Mouse (Mus musculus) hindbrain, embryonic 16.5 days (tissue): Measurements from ENCODE around the gene Fbxo9. TPM values are rescaled to one million over a fixed set of nuclear protein-coding genes. Genes with fewer than 3 reads are reported as not detected.

Source experiments
- ATAC-seq: fragments of 200-750 bp; cut with Nextera tagmentation; 2 replicates; pipeline ENCODE4 v1.8.0; 2017; ENCODE audit warnings: moderate TSS enrichment, moderate library complexity
- H3K27ac ChIP-seq: fragments of 300-500 bp; sonication (generic); 2 replicates; pipeline ENCODE4 v1.5.1; 2014; ENCODE audit warnings: low read depth, mild to moderate bottlenecking, control low read depth, low read length, moderate library complexity
- H3K27me3 ChIP-seq: fragments of 300-500 bp; sonication (generic); replicated peaks from 2 replicates; pipeline ENCODE4 v1.6.1; 2014; ENCODE audit warnings: low read length; ENCODE audit not compliant: control insufficient read depth, insufficient read depth
- H3K36me3 ChIP-seq: fragments of 300-500 bp; sonication (generic); 2 replicates; pipeline ENCODE4 v1.6.1; 2014; ENCODE audit warnings: mild to moderate bottlenecking, low read length, moderate library complexity, mixed read lengths; ENCODE audit not compliant: control insufficient read depth, insufficient read depth
- H3K4me1 ChIP-seq: fragments of 300-500 bp; sonication (generic); 2 replicates; pipeline ENCODE4 v1.6.1; 2014; ENCODE audit warnings: low read depth, low read length; ENCODE audit not compliant: control insufficient read depth, insufficient read depth
- H3K4me2 ChIP-seq: fragments of 300-500 bp; sonication (generic); 2 replicates; pipeline ENCODE4 v1.6.1; 2014; ENCODE audit warnings: mild to moderate bottlenecking, low read length, control low read depth, moderate library complexity
- H3K4me3 ChIP-seq: fragments of 300-500 bp; sonication (generic); 2 replicates; pipeline ENCODE4 v1.5.1; 2014; ENCODE audit warnings: mild to moderate bottlenecking, low read length, control low read depth, moderate library complexity
- H3K9ac ChIP-seq: fragments of 300-500 bp; sonication (generic); 2 replicates; pipeline ENCODE4 v1.6.1; 2014; ENCODE audit warnings: low read depth, mild to moderate bottlenecking, control low read depth, low read length, moderate library complexity
- H3K9me3 ChIP-seq: fragments of 300-500 bp; sonication (generic); 2 replicates; pipeline ENCODE4 v1.6.1; 2014; ENCODE audit warnings: mild to moderate bottlenecking, low read length, moderate library complexity; ENCODE audit not compliant: control insufficient read depth
- WGBS: fragments of 180-500 bp; shearing (Covaris S2); extraction: QIAGEN DNeasy Blood & Tissue Kit; methylation state at CpG from one replicate; pipeline ENCODE4 v1.1.7; 2014; 5-methylcytosine and 5-hydroxymethylcytosine counted together
- polyA plus RNA-seq: library from polyadenylated mRNA; unstranded; fragments of >200 nt; fragmentation: Nextera tagmentation; extraction: Ambion mirVana; gene quantifications from 2 replicates; pipeline ENCODE4 v1.2.1, GENCODE M21; 2015

The Fbxo9 gene
- polyA plus RNA-seq, 1 experiment from 2014 or later = 88.4 TPM

GRCm38 (mm10) chr9:78103965-78104560 lies 4.8 kb downstream of the Fbxo9 start:
- no peaks in the 10 kb centered on the region for H3K9me3 ChIP-seq
- no peak overlapping the region for H3K4me2 ChIP-seq
- no peaks in the 10 kb centered on the region for H3K27me3 ChIP-seq
- H3K9ac ChIP-seq = no peak overlapping the region
- no peak overlapping the region for H3K4me3 ChIP-seq
- H3K4me1 ChIP-seq = peaks cover 7% of the 10 kb centered on the region; the same call in 1 of the 2 replicates
- no peak overlapping the region for H3K27ac ChIP-seq
- no peak for ATAC-seq
- WGBS = 86% methylated on average over 8 of the region's 8 CpGs
- 0 out of 2 replicates have a peak, but pooled peaks cover 4% of the 10 kb centered on the region for H3K36me3 ChIP-seq

DNA sequence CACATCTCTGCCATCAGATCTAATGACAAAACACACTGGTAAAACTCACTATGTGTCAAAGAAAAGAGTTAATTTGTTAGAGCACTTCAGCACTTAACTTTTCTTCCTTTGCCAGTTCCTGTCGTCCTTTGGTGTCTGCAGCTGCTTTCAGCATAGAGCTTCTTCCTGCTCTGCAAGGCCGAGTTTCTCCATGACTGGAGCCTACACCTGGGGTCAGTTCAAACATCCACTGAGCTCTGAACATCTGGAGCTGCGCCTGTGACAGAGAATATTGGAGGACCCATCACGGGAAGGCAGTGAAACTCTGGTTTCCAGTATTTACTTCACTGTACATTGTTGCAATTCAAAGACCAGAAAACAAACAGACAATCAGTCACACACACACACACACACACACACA lies 7.4 kb downstream of the Fbxo9 start:
- no peaks in the 10 kb centered on the region for H3K27me3 ChIP-seq
- H3K36me3 ChIP-seq = peaks cover 23% of the 10 kb centered on the region
- no peak overlapping the region for H3K9ac ChIP-seq
- no peak overlapping the region for H3K4me3 ChIP-seq
- no peak for ATAC-seq
- H3K27ac ChIP-seq = no peak overlapping the region
- no peaks in the 10 kb centered on the region for H3K4me1 ChIP-seq
- 82% methylated on average over 4 of the region's 4 CpGs for WGBS
- no peaks in the 10 kb centered on the region for H3K9me3 ChIP-seq
- no peak overlapping the region for H3K4me2 ChIP-seq

DNA sequence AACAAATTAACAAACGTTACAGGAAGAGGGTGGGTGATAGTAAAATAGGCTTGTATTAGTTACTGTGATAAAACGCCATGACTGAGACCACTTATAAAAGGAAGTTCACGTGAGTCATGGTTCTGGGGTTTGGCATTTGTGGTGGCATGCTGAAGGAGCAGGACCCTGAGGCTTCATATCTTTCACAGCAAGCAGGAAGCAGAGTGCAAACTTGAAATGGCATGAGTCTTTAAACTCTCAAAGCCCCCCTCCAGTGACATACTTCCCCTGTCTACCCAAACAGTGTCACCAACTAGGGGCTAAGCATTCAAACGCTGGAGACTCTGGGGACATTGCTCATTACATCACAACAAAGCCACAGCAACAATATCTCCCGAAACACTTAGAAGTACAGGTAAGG lies 7.9 kb downstream of the Fbxo9 start:
- no peak overlapping the region for H3K9ac ChIP-seq
- no peak overlapping the region for H3K27ac ChIP-seq
- WGBS = 88% methylated on average over 5 of the region's 5 CpGs
- no peaks in the 10 kb centered on the region for H3K9me3 ChIP-seq
- no peak for ATAC-seq
- H3K4me2 ChIP-seq = no peak overlapping the region
- H3K27me3 ChIP-seq = no peaks in the 10 kb centered on the region
- peaks cover 25% of the 10 kb centered on the region for H3K36me3 ChIP-seq
- no peaks in the 10 kb centered on the region for H3K4me1 ChIP-seq
- no peak overlapping the region for H3K4me3 ChIP-seq

GRCm38 (mm10) chr9:78096376-78096775 lies 12.5 kb downstream of the Fbxo9 start:
- no peak for ATAC-seq
- Histone ChIP-seq H3K36me3 (peaks cover 37% of the 10 kb centered on the region), H3K27me3 (no peaks in the 10 kb centered on the region), H3K27ac (no peak overlapping the region), H3K4me3 (no peak overlapping the region), H3K9me3 (no peaks in the 10 kb centered on the region), H3K9ac (no peak overlapping the region), H3K4me1 (no peaks in the 10 kb centered on the region), H3K4me2 (no peak overlapping the region)
- WGBS = 97% methylated on average over 6 of the region's 6 CpGs

- ATAC-seq = no peak
- Histone ChIP-seq H3K36me3 (peaks cover 37% of the 10 kb centered on the region), H3K9me3 (no peaks in the 10 kb centered on the region), H3K4me1 (no peaks in the 10 kb centered on the region), H3K4me2 (no peak overlapping the region), H3K4me3 (no peak overlapping the region), H3K9ac (no peak overlapping the region), H3K27me3 (no peaks in the 10 kb centered on the region), H3K27ac (no peak overlapping the region)
- 92% methylated on average over 12 of the region's 12 CpGs for WGBS
Measured at GRCm38 (mm10) chr9:78095686-78096085, 13.2 kb downstream of the Fbxo9 start.

- 0 out of 2 replicates have a peak, but pooled peaks have one; percentile 17 for ATAC-seq
- no peak overlapping the region for H3K4me2 ChIP-seq
- WGBS = 86% methylated on average over 3 of the region's 3 CpGs
Measured at GRCm38 (mm10) chr9:78090596-78090995, 18.3 kb downstream of the Fbxo9 start.

DNA sequence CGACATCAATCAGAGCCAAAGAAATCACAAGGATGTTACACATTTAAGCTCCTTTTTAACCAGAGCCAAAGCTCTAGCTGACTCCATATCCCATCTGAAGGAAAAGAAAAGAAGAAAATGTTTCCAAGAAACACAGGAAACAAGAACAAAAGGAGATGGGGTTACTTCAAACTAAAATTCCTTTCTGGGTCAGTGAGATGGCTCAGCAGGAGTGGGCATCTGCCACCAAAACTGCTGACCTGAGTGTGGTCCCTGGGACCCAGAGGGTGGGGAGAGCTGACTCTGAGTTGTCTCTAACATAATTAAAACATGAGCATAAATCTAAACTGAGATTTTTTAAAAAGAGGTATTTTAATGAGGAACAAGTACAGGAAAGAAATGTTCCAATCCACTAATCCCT lies 19.0 kb downstream of the Fbxo9 start:
- H3K36me3 ChIP-seq = peaks cover 24% of the 10 kb centered on the region
- H3K9me3 ChIP-seq = no peaks in the 10 kb centered on the region
- WGBS = 75% methylated on average over 1 of the region's 1 CpGs
- no peaks in the 10 kb centered on the region for H3K4me1 ChIP-seq
- no peaks in the 10 kb centered on the region for H3K27me3 ChIP-seq
- no peak overlapping the region for H3K27ac ChIP-seq
- no peak for ATAC-seq
- no peak overlapping the region for H3K4me2 ChIP-seq
- H3K4me3 ChIP-seq = no peak overlapping the region
- H3K9ac ChIP-seq = no peak overlapping the region

More at GRCm38 (mm10) chr9:78090596-78090995, 18.3 kb downstream of the Fbxo9 start:
- H3K27ac ChIP-seq = no peak overlapping the region
- no peaks in the 10 kb centered on the region for H3K27me3 ChIP-seq
- H3K36me3 ChIP-seq = peaks cover 26% of the 10 kb centered on the region
- H3K9me3 ChIP-seq = no peaks in the 10 kb centered on the region
- no peak overlapping the region for H3K4me3 ChIP-seq
- H3K4me1 ChIP-seq = no peaks in the 10 kb centered on the region
- H3K9ac ChIP-seq = no peak overlapping the region

GRCm38 (mm10) chr9:78088971-78089370 lies 19.9 kb downstream of the Fbxo9 start:
- H3K9me3 ChIP-seq = no peaks in the 10 kb centered on the region
- ATAC-seq = no peak
- no peak overlapping the region for H3K9ac ChIP-seq
- no peaks in the 10 kb centered on the region for H3K27me3 ChIP-seq
- no peak overlapping the region for H3K27ac ChIP-seq
- peaks cover 33% of the 10 kb centered on the region for H3K36me3 ChIP-seq
- H3K4me3 ChIP-seq = no peak overlapping the region
- no peak overlapping the region for H3K4me2 ChIP-seq
- WGBS = 76% methylated on average over 7 of the region's 7 CpGs
- no peaks in the 10 kb centered on the region for H3K4me1 ChIP-seq

DNA sequence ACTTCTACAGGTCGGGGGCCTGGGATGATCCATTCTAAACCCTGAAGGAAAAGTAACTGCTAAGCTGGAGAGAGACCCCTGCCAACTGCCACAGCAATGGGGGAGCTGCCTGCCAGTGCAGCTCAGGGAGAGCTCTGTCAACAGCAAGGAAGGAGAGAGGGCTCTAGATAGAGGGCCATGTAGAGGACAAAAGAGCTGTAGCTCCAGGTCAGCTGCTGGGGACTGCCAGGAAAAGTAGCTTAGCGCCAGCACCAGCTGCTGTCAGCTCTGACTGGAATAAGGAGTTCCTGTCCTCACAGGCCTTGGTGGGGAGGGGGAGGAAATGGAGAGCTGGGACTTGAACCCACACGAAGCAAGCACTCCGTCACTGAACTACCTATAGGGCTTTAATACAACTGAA lies 20.3 kb downstream of the Fbxo9 start:
- ATAC-seq = peak; percentile 41; the same call in 1 of the 2 replicates
- Histone ChIP-seq H3K4me1 (no peaks in the 10 kb centered on the region), H3K27ac (no peak overlapping the region), H3K4me3 (no peak overlapping the region), H3K4me2 (no peak overlapping the region), H3K9me3 (no peaks in the 10 kb centered on the region), H3K36me3 (peaks cover 30% of the 10 kb centered on the region), H3K9ac (no peak overlapping the region), H3K27me3 (no peaks in the 10 kb centered on the region)
- 73% methylated on average over 4 of the region's 4 CpGs for WGBS
